Mouse (Mus musculus) left cerebral cortex, postnatal 4 days (tissue): ENCODE measurements around the gene Gm49510. TPM values are rescaled to one million over a fixed set of nuclear protein-coding genes. Genes with fewer than 3 reads are reported as not detected.

Source experiments
- DNase-seq: peaks from one replicate; pipeline ENCODE4 v3.0.0-alpha.2; 2022
- intact Hi-C: fragments of 180-260 bp; cut with DNase I; formaldehyde crosslinking; loops from one replicate; pipeline ENCODE4 v1.15.1; 2025
- total RNA-seq, 2 experiments: library from RNA; stranded (reverse); gene quantifications; 2 replicates each; pipeline ENCODE4 v1.2.3; 2021

Gene Gm49510
- not detected for total RNA-seq

GRCm38 (mm10) chr15:78899409-78899739 lies at the start of gene Gm49510:
Gene Gm49510 (plus strand): TSS chr15:78899667.
- DNase-seq = no peak
- intact Hi-C loops = no loop called here

GRCm38 (mm10) chr15:78850059-78850824 lies 49.2 kb upstream of the Gm49510 start:
- DNase-seq = no peak
- intact Hi-C loops = no loop called here

- no peak for DNase-seq
Measured at GRCm38 (mm10) chr15:78850944-78851343, 48.5 kb upstream of the Gm49510 start.

GRCm38 (mm10) chr15:78851505-78852153 lies 47.8 kb upstream of the Gm49510 start:
- intact Hi-C loops = no loop called here
- peak; percentile 96 for DNase-seq

More at GRCm38 (mm10) chr15:78850944-78851343, 48.5 kb upstream of the Gm49510 start:
- intact Hi-C loops = no loop called here

- DNase-seq = no peak
- intact Hi-C loops = no loop called here
Measured at GRCm38 (mm10) chr15:78855303-78855965, 44.0 kb upstream of the Gm49510 start, which contains the start of gene Lgals2. Gene Lgals2 (minus strand): TSS chr15:78855529.

GRCm38 (mm10) chr15:78857009-78857408 lies 42.5 kb upstream of the Gm49510 start:
- peak; percentile 78 for DNase-seq
- intact Hi-C loops = no loop called here

- no peak for DNase-seq
- intact Hi-C loops = no loop called here
Measured at GRCm38 (mm10) chr15:78859311-78859710, 40.2 kb upstream of the Gm49510 start.

- intact Hi-C loops = no loop called here
- no peak for DNase-seq
Measured at GRCm38 (mm10) chr15:78859714-78860113, 39.8 kb upstream of the Gm49510 start.

GRCm38 (mm10) chr15:78862280-78862679 lies 37.2 kb upstream of the Gm49510 start:
- intact Hi-C loops = no loop called here

GRCm38 (mm10) chr15:78863154-78863553 lies 36.3 kb upstream of the Gm49510 start:
- intact Hi-C loops = no loop called here
- DNase-seq = no peak

More at GRCm38 (mm10) chr15:78862280-78862679, 37.2 kb upstream of the Gm49510 start:
- DNase-seq = no peak

- no peak for DNase-seq
- intact Hi-C loops = no loop called here
Measured at GRCm38 (mm10) chr15:78863852-78864253, 35.6 kb upstream of the Gm49510 start.

GRCm38 (mm10) chr15:78868398-78868797 lies 31.1 kb upstream of the Gm49510 start:
- peak; percentile 54 for DNase-seq
- intact Hi-C loops = loop anchor here (5.0 kb wide), 1 partner anchor 36 kb away; no protein-coding TSS in a partner anchor

GRCm38 (mm10) chr15:78868826-78869233 lies 30.6 kb upstream of the Gm49510 start:
- DNase-seq = no peak
- intact Hi-C loops = loop anchor here (5.0 kb wide), 1 partner anchor 37 kb away; no protein-coding TSS in a partner anchor

GRCm38 (mm10) chr15:78869775-78870174 lies 29.7 kb upstream of the Gm49510 start:
- DNase-seq = no peak
- intact Hi-C loops = loop anchor here (5.0 kb wide), 1 partner anchor 37 kb away; no protein-coding TSS in a partner anchor

GRCm38 (mm10) chr15:78872021-78872608 lies 27.4 kb upstream of the Gm49510 start:
- intact Hi-C loops = no loop called here
- DNase-seq = no peak

- intact Hi-C loops = no loop called here
- DNase-seq = no peak
Measured at GRCm38 (mm10) chr15:78873803-78874435, 25.5 kb upstream of the Gm49510 start.

- intact Hi-C loops = no loop called here
- no peak for DNase-seq
Measured at GRCm38 (mm10) chr15:78874989-78875388, 24.5 kb upstream of the Gm49510 start.

GRCm38 (mm10) chr15:78875537-78875936 lies 23.9 kb upstream of the Gm49510 start:
- DNase-seq = no peak
- intact Hi-C loops = no loop called here

- intact Hi-C loops = no loop called here
Measured at GRCm38 (mm10) chr15:78876258-78876696, 23.2 kb upstream of the Gm49510 start.

More at GRCm38 (mm10) chr15:78876258-78876696, 23.2 kb upstream of the Gm49510 start:
- peak; percentile 90 for DNase-seq
